Mouse (Mus musculus) myocyte (in vitro differentiated cells): ENCODE results near the gene Auts2.

ENCODE experiments used
- E2F4 ChIP-seq: IDR thresholded peaks from one replicate; pipeline ENCODE4 v1.6.1; 2011; ENCODE audit warnings: mild to moderate bottlenecking, control low read depth, moderate library complexity; ENCODE audit not compliant: insufficient read depth
- MAX ChIP-seq: IDR thresholded peaks from one replicate; pipeline ENCODE4 v1.6.1; 2011; ENCODE audit warnings: low read depth, mild to moderate bottlenecking, control low read depth
- MYOG ChIP-seq, 3 experiments: IDR thresholded peaks; one replicate each; pipeline ENCODE4 v1.6.1; 2011; ENCODE audit warnings: control low read depth in 2 of 3, low read depth in 2 of 3, mild to moderate bottlenecking in 2 of 3; ENCODE audit not compliant: insufficient read length in 2 of 3, control insufficient read depth in 1 of 3, insufficient read depth in 1 of 3
- TCF12 ChIP-seq: IDR thresholded peaks from one replicate; pipeline ENCODE4 v1.6.1; 2011; ENCODE audit warnings: mild to moderate bottlenecking, control low read depth; ENCODE audit not compliant: poor library complexity, insufficient read depth, severe bottlenecking
- TCF3 ChIP-seq: IDR thresholded peaks from one replicate; pipeline ENCODE4 v1.6.1; 2011; ENCODE audit warnings: low read depth, control low read depth; ENCODE audit not compliant: insufficient read length
- USF1 ChIP-seq: IDR thresholded peaks from one replicate; pipeline ENCODE4 v1.6.1; 2011; ENCODE audit warnings: low read depth, mild to moderate bottlenecking, control low read depth, moderate library complexity

DNA sequence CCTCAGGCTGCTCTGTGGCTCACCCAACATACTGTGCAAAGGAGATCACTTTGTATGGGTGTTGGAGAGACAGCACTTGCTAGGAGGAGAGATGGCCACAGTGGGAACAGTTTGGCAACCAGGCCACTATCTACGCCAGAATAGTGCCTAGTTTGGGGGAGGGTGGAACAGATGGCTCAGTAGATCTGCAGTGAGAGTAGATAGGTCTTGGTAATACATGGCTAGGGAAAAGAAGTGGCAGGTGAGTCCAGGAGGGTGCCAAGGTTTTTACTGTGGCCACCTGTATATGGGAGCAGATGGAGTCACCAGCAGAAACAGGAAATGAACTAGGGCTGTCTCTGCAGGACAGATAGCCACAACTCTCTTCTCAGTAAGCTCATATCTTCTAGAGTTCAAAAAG is 770.5 kb downstream of the Auts2 start:
- TF ChIP-seq TCF12, result no peak
- no peak for TF ChIP-seq TCF3
- TF ChIP-seq E2F4, result no peak
- TF ChIP-seq USF1, result no peak
- no peak for TF ChIP-seq MAX
- no peak for TF ChIP-seq MYOG (IDR thresholded peaks at IDR 0.05; ENCODE audit: control insufficient read depth in 1 of 3, insufficient read depth in 1 of 3, insufficient read length in 2 of 3, low read depth in 2 of 3)
